Mouse (Mus musculus) MEL (cell line): ENCODE measurements around the gene Vmn1r47. TPM values are rescaled to one million over a fixed set of nuclear protein-coding genes. Genes with fewer than 3 reads are reported as not detected.
"Not testable (repeated sequence)": the region's sequence is repeated elsewhere in the genome, so short reads cannot be mapped to it uniquely, and the experiment has no call there.

Source experiments
- DNase-seq: peaks from one replicate; pipeline ENCODE4 v3.0.0; 2011; ENCODE audit warnings: low read depth, low spot score
- H3K27ac ChIP-seq: 2 replicates; pipeline ENCODE4 v1.5.1; 2012; ENCODE audit warnings: low read depth, mild to moderate bottlenecking, control low read depth, low read length, moderate library complexity; ENCODE audit not compliant: control insufficient read depth
- H3K27me3 ChIP-seq, 2 experiments: fragments of 150-350 bp in 1 of 2; sonication (generic) in 1 of 2; 2 replicates each; pipeline ENCODE4 v1.6.1; 2012; ENCODE audit warnings: low read length in 2 of 2, mild to moderate bottlenecking in 2 of 2, improper control_type of control experiment in 1 of 2, moderate library complexity in 1 of 2; ENCODE audit not compliant: insufficient read depth in 2 of 2, control insufficient read depth in 1 of 2
- H3K36me3 ChIP-seq, 2 experiments: 2 replicates each; pipeline ENCODE4 v1.6.1; 2012 to 2014; ENCODE audit warnings: low read length in 2 of 2, improper control_type of control experiment in 1 of 2, inconsistent platforms in 1 of 2, mild to moderate bottlenecking in 1 of 2; ENCODE audit not compliant: insufficient read depth in 2 of 2, control insufficient read depth in 1 of 2
- H3K4me1 ChIP-seq, 2 experiments: fragments of 150-350 bp in 1 of 2; sonication (generic) in 1 of 2; 2 replicates each; pipeline ENCODE4 v1.6.1; 2012; ENCODE audit warnings: low read length in 2 of 2, improper control_type of control experiment in 1 of 2, mild to moderate bottlenecking in 1 of 2; ENCODE audit not compliant: insufficient read depth in 2 of 2, control insufficient read depth in 1 of 2
- H3K4me3 ChIP-seq, 2 experiments: fragments of 150-350 bp in 1 of 2; sonication (generic) in 1 of 2; 2 replicates each; pipeline ENCODE4 v1.5.1; 2012; ENCODE audit warnings: low read depth in 2 of 2, low read length in 2 of 2, mild to moderate bottlenecking in 2 of 2, moderate library complexity in 2 of 2, control low read depth in 1 of 2, improper control_type of control experiment in 1 of 2; ENCODE audit not compliant: control insufficient read depth in 1 of 2, insufficient read depth in 1 of 2
- H3K79me2 ChIP-seq: 2 replicates; pipeline ENCODE4 v1.6.1; 2012; ENCODE audit warnings: mild to moderate bottlenecking, low read length, moderate library complexity; ENCODE audit not compliant: control insufficient read depth, poor library complexity, insufficient read depth
- H3K9ac ChIP-seq: 2 replicates; pipeline ENCODE4 v1.6.1; 2012; ENCODE audit warnings: low read depth, mild to moderate bottlenecking, control low read depth, low read length, moderate library complexity; ENCODE audit not compliant: control insufficient read depth, poor library complexity, severe bottlenecking
- H3K9me3 ChIP-seq: fragments of 150-350 bp; sonication (generic); replicated peaks from 2 replicates; pipeline ENCODE4 v1.6.1; 2012; ENCODE audit warnings: mild to moderate bottlenecking, low read length, improper control_type of control experiment, moderate library complexity; ENCODE audit not compliant: insufficient read depth
- BHLHE40 ChIP-seq: IDR thresholded peaks from 2 replicates; pipeline ENCODE4 v1.6.1; 2012; ENCODE audit warnings: low read depth, mild to moderate bottlenecking, inconsistent platforms, low read length, improper control_type of control experiment, borderline replicate concordance
- CTCF ChIP-seq, 3 experiments: IDR thresholded peaks in 2 of 3; conservative IDR thresholded peaks in 1 of 3; 2 replicates each; pipeline ENCODE4 v1.5.1; 2011 to 2012; ENCODE audit warnings: low read length in 3 of 3, low read depth in 2 of 3, mild to moderate bottlenecking in 2 of 3, improper control_type of control experiment in 1 of 3, inconsistent platforms in 1 of 3, mixed read lengths in 1 of 3, moderate library complexity in 1 of 3; ENCODE audit not compliant: control insufficient read depth in 1 of 3, insufficient read depth in 1 of 3, poor library complexity in 1 of 3, severe bottlenecking in 1 of 3
- ELF1 ChIP-seq: IDR thresholded peaks from 2 replicates; pipeline ENCODE4 v1.6.1; 2014; ENCODE audit warnings: low read depth, mild to moderate bottlenecking, inconsistent platforms, low read length, improper control_type of control experiment, moderate library complexity
- EP300 ChIP-seq, 2 experiments: IDR thresholded peaks; 2 replicates each; pipeline ENCODE4 v1.6.1; 2011; ENCODE audit warnings: improper control_type of control experiment in 2 of 2, low read length in 2 of 2, low read depth in 1 of 2, mild to moderate bottlenecking in 1 of 2
- ETS1 ChIP-seq: IDR thresholded peaks from 2 replicates; pipeline ENCODE4 v1.6.1; 2012; ENCODE audit warnings: low read depth, mild to moderate bottlenecking, inconsistent platforms, low read length, improper control_type of control experiment, moderate library complexity
- JUND ChIP-seq: IDR thresholded peaks from 2 replicates; pipeline ENCODE4 v1.6.1; 2011; ENCODE audit warnings: low read depth, mild to moderate bottlenecking, improper control_type of control experiment, low read length
- MAX ChIP-seq: IDR thresholded peaks from 2 replicates; pipeline ENCODE4 v1.6.1; 2011; ENCODE audit warnings: low read length, improper control_type of control experiment
- MEF2A ChIP-seq: IDR thresholded peaks from 2 replicates; pipeline ENCODE4 v1.6.1; 2014; ENCODE audit warnings: low read depth, mild to moderate bottlenecking, inconsistent platforms, low read length, improper control_type of control experiment; ENCODE audit not compliant: poor library complexity, insufficient replicate concordance, severe bottlenecking; ENCODE audit errors: extremely low read depth
- MYC ChIP-seq: IDR thresholded peaks from 2 replicates; pipeline ENCODE4 v1.6.1; 2011; ENCODE audit warnings: low read depth, mild to moderate bottlenecking, low read length, improper control_type of control experiment, moderate library complexity
- POLR2A ChIP-seq, 2 experiments: IDR thresholded peaks; 2 replicates each; pipeline ENCODE4 v1.6.1; 2011 to 2012; ENCODE audit warnings: low read length in 2 of 2, mild to moderate bottlenecking in 2 of 2, control low read depth in 1 of 2, improper control_type of control experiment in 1 of 2, low read depth in 1 of 2, moderate library complexity in 1 of 2; ENCODE audit not compliant: control insufficient read depth in 1 of 2, insufficient read depth in 1 of 2, poor library complexity in 1 of 2
- POLR2AphosphoS2 ChIP-seq: IDR thresholded peaks from 2 replicates; pipeline ENCODE4 v1.6.1; 2011; ENCODE audit warnings: low read length, improper control_type of control experiment
- SIN3A ChIP-seq: IDR thresholded peaks from 2 replicates; pipeline ENCODE4 v1.6.1; 2012; ENCODE audit warnings: low read length, improper control_type of control experiment, inconsistent platforms
- SMC3 ChIP-seq: IDR thresholded peaks from 2 replicates; pipeline ENCODE4 v1.6.1; 2011; ENCODE audit warnings: low read depth, low read length, improper control_type of control experiment
- TAL1 ChIP-seq: IDR thresholded peaks from 2 replicates; pipeline ENCODE4 v1.6.1; 2012; ENCODE audit warnings: mild to moderate bottlenecking, inconsistent platforms, low read length, moderate library complexity, mixed read lengths
- TBP ChIP-seq: IDR thresholded peaks from 2 replicates; pipeline ENCODE4 v1.8.0; 2011; ENCODE audit warnings: low read depth, low read length, improper control_type of control experiment
- TCF12 ChIP-seq: IDR thresholded peaks from 2 replicates; pipeline ENCODE4 v1.6.1; 2014; ENCODE audit warnings: low read depth, mild to moderate bottlenecking, inconsistent platforms, low read length, improper control_type of control experiment, moderate library complexity
- UBTF ChIP-seq: IDR thresholded peaks from 2 replicates; pipeline ENCODE4 v1.6.1; 2012; ENCODE audit warnings: low read depth, mild to moderate bottlenecking, inconsistent platforms, low read length, improper control_type of control experiment, moderate library complexity, borderline replicate concordance; ENCODE audit not compliant: insufficient read depth
- USF1 ChIP-seq: IDR thresholded peaks from 2 replicates; pipeline ENCODE4 v1.6.1; 2014; ENCODE audit warnings: low read depth, mild to moderate bottlenecking, inconsistent platforms, low read length, improper control_type of control experiment, moderate library complexity
- polyA plus RNA-seq, 2 experiments: library from polyadenylated mRNA; stranded (reverse) in 1 of 2; unstranded in 1 of 2; fragments of >175 nt in 1 of 2; fragments of >200 nt in 1 of 2; gene quantifications; 2 replicates each; pipeline versions ENCODE4 v1.2.1 to v1.2.4; 2012; ENCODE audit warnings: low replicate concordance in 2 of 2, low read depth in 1 of 2; ENCODE audit not compliant: insufficient read length in 2 of 2, insufficient read depth in 1 of 2, missing spikeins in 1 of 2
- total RNA-seq: library from RNA; depleted of rRNA; stranded (reverse); fragments of 300-350 nt; gene quantifications from 2 replicates; pipeline ENCODE4 v1.2.3, GENCODE M21; 2012; rRNA removed

Vmn1r47 gene
- total RNA-seq (not detected in 2 replicates), polyA plus RNA-seq (not detected)

- H3K27me3 ChIP-seq, H3K79me2 ChIP-seq, H3K4me1 ChIP-seq, H3K4me3 ChIP-seq, H3K27ac ChIP-seq, H3K9me3 ChIP-seq, H3K36me3 ChIP-seq, DNase-seq, H3K9ac ChIP-seq: not testable (repeated sequence)
Measured at GRCm38 (mm10) chr6:90015847-90016246, at the start of gene Vmn1r47. Gene Vmn1r47, plus strand, starts transcription at chr6:90016147.

- no peak overlapping the region for H3K27ac ChIP-seq
- H3K9ac ChIP-seq = no peak overlapping the region
- TF ChIP-seq USF1 (no peak), TAL1 (no peak), MEF2A (no peak), SMC3 (no peak), EP300 (IDR thresholded peaks at IDR 0.05; ENCODE audit: low read depth in 1 of 2, low read length in 2 of 2) (no peak), POLR2A (IDR thresholded peaks at IDR 0.05; ENCODE audit: control insufficient read depth in 1 of 2, insufficient read depth in 1 of 2, low read depth in 1 of 2, low read length in 2 of 2, poor library complexity in 1 of 2) (no peak), MYC (no peak), SIN3A (no peak), ELF1 (no peak), CTCF (IDR thresholded peaks at IDR 0.05 in 2 of 3, conservative IDR thresholded peaks at IDR 0.05 in 1 of 3; ENCODE audit: control insufficient read depth in 1 of 3, insufficient read depth in 1 of 3, low read depth in 2 of 3, low read length in 3 of 3, poor library complexity in 1 of 3, severe bottlenecking in 1 of 3) (no peak), MAX (no peak), ETS1 (no peak), TBP (no peak), POLR2AphosphoS2 (no peak), UBTF (no peak), TCF12 (no peak)
Measured at GRCm38 (mm10) chr6:89966341-89966740, 49.6 kb upstream of the Vmn1r47 start.

GRCm38 (mm10) chr6:89969013-89969412 lies 46.9 kb upstream of the Vmn1r47 start, which contains the start of gene Vmn1r46:
Gene Vmn1r46, plus strand, starts transcription at chr6:89969313.
- DNase-seq = no peak
- H3K4me1 ChIP-seq = no peaks in the 10 kb centered on the region
- H3K36me3 ChIP-seq = no peaks in the 10 kb centered on the region
- H3K27me3 ChIP-seq = no peaks in the 10 kb centered on the region
- H3K9me3 ChIP-seq = no peaks in the 10 kb centered on the region
- H3K27ac ChIP-seq = no peak within 1 kb of the TSS
- no peak for TF ChIP-seq BHLHE40
- TF ChIP-seq JUND = no peak
- no peaks in the 10 kb centered on the region for H3K79me2 ChIP-seq
- no peak within 1 kb of the TSS for H3K4me3 ChIP-seq
- H3K9ac ChIP-seq = no peak within 1 kb of the TSS

More at GRCm38 (mm10) chr6:89966341-89966740, 49.6 kb upstream of the Vmn1r47 start:
- H3K79me2 ChIP-seq = no peaks in the 10 kb centered on the region
- no peaks in the 10 kb centered on the region for H3K27me3 ChIP-seq
- no peak for DNase-seq
- no peak overlapping the region for H3K4me3 ChIP-seq
- no peaks in the 10 kb centered on the region for H3K9me3 ChIP-seq
- H3K36me3 ChIP-seq = no peaks in the 10 kb centered on the region
- no peaks in the 10 kb centered on the region for H3K4me1 ChIP-seq
